Mouse (Mus musculus) spleen, embryonic (tissue): ENCODE measurements around the gene Carmil3.

ENCODE experiments used
- CTCF ChIA-PET: fragments of 350-600 bp; sonication (Branson Sonifier 250); formaldehyde crosslinking; loops from one replicate; lab custom pipeline; 2022; lab: Charles Lee

Carmil3 gene

DNA sequence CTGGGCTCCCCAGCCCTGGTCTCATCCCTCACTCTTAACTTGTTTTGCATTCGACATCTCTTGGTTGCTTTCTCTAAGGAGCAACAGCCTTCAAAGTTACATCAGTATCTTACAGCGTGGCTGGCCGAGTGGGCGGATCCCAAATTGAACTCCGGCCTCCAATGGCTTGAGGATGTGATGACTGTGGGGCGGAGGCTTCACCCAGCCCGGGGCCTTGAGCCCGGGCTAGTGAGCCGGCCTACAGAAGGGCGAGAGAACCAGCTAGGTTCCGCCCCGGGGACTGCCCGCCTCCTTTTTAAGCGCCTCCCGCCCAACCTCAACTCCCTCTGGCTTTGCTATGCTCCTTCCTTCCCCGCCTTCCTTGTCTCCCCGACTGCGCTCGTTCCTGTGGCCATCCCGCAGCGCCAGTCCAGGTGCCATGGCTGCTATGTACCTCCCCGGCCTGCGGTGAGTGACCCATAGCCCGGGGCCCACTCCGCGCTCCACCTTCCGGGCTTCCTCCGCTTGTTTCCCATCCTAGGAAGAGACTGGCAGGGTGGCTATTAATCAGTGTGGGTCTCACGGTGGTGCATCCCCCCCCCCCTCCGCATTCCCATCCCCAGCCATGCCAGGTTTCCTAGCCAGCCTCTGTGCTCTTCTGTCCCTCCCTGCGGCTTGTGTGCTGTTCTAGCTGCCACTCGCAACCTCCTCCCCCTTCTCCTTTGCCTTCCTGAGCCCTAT lies 49.8 kb downstream of the Carmil3 start, which contains the start of gene Pck2:
TSS of gene Pck2 (plus strand) at position 200 of the 720 bp plus-strand sequence.
- CTCF ChIA-PET: interaction anchor here (0.6 to 1.4 kb wide), 3 partner anchors 13 to 60 kb away, joined by 4 to 7 read pairs (median 5); no protein-coding TSS in a partner anchor

DNA sequence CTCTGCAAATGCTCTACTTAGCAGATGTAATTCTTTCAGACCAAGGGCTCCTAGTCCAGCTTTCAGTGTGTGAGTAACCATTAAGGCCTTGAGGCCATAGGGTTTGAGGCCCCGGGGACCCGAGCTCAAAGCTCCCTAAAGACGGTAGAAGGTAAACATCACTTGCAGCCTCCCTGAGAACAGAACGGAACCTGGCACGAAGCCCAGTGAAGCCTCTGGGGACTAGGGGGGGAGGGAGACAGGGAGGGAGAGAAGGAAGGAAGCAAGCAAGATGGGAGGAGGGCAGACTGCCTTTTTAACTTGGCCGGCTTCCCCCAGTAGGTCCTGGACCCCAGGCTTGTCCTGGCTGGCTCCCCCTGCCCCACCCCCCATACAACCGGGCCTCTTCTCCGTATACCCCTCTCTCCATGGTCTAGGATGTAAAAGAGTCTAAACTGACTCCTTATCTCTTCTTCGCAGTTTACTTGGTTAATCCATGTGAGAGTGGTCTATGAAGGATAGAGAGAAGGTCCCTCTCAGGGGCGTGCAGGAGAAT lies 50.4 kb downstream of the Carmil3 start:
- CTCF ChIA-PET: interaction anchor here (0.7 to 1.4 kb wide), 2 partner anchors 13 to 16 kb away, joined by 4 to 5 read pairs; no protein-coding TSS in a partner anchor

DNA sequence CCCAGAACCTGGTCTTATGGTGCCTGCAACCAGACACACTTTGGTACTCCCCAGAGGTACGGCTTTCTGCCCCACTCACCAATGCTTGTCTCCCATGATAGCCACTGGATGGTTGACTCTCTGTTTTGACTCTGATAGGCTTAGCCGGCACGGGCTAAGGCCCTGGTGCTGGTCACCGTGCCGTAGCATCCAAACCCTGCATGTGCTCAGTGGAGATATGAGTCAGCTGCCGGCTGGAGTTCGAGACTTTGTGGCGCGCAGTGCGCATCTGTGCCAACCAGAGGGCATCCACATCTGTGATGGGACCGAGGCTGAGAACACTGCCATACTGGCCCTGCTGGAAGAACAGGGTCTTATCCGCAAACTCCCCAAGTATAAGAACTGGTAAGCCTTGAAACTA lies 51.8 kb downstream of the Carmil3 start:
- CTCF ChIA-PET: interaction anchor here (0.7 kb wide), 1 partner anchor 14 kb away, joined by 7 read pairs; no protein-coding TSS in a partner anchor

DNA sequence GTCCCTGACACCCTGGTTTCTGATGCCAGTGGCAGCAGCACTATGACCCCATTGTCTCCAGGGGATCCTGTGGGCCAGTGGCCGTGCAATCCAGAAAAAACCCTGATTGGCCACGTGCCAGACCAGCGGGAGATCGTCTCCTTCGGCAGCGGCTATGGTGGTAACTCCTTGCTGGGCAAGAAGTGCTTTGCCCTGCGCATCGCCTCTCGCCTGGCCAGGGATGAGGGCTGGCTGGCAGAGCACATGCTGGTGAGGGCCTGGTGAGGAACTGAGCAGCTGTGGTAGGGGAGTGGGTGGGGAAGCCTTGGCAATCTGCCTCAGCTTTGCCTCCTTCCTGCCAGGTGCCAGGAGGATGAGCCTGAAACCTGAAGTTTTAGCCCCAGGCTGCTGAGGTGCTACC lies 53.9 kb downstream of the Carmil3 start:
- CTCF ChIA-PET: no interaction called here

DNA sequence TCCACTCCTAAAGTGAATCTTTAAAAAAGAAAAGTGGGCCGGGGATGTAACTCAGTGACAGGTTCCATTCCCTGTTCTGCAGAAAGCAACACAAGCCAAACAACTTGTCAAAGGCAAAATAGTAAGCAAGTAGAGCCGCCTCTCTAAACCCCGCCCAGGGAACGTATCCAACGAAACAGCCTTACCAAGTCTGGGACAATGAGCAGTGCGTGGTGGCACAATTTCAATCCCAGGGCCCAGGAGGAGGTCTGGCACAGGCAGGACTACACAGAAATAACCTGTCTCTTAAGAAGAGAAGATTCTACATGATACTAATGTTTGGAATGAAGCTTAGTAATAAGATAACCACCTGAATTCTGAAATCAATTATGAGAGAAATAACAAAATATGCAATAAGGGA lies 59.7 kb downstream of the Carmil3 start:
- CTCF ChIA-PET: no interaction called here

DNA sequence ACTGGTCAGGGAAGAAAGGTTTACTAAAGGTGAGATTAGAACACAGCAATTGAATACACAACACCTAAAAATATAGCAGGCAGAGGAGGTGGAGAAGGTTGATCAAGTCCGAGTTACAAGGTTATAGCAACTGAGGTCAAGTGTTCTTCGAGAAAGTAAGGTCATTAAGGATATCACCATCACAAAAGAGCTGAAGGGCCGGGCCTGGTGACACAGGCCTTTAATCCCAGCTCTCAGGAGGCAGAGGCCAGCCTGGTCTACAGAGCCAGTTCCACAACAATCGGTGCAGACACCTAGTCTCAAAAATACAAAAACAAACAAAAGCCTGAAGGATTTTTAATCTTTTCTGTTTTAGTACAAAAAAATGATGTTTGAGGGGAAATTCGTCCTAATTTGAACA lies 60.9 kb downstream of the Carmil3 start:
- CTCF ChIA-PET: no interaction called here

DNA sequence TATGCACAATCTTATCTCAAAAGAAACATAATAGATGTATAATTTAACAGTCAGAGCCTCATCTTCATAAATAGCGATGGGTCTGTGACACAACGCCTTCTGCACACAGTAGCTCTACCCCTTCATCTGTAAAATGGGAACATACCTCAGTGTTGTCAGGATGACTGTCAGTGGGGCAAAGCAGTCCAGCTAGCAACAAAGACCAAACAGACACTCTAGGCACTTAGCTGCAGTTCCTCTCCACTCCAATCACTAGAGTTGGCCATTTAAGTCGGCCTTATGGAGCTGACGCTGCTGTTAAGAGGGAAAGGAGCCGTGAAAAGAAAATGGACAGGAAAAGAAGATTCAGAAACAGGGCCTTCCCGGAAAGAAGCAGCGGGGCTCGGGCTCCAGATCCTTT lies 61.3 kb downstream of the Carmil3 start:
- CTCF ChIA-PET: no interaction called here

DNA sequence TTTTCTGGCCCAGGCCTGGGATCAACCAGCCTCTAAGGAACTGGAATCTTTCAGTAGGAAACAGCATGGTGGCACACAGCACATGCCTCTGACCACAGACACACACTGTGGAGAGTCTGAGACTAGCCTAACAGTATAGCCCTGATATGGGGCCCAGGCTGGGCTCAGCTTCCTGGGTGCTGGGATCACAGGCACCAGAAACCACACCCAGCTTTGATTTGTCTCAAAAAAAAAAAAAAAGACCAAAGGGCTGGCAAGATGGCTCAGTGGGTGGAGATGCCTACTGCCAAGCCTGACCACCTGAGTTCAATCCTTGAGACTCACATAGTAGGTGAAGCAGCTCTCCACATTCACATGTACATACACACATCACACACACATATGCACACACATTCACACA lies 64.2 kb downstream of the Carmil3 start:
- CTCF ChIA-PET: interaction anchor here (0.6 kb wide), 1 partner anchor 33 kb away, joined by 6 read pairs; no protein-coding TSS in a partner anchor

DNA sequence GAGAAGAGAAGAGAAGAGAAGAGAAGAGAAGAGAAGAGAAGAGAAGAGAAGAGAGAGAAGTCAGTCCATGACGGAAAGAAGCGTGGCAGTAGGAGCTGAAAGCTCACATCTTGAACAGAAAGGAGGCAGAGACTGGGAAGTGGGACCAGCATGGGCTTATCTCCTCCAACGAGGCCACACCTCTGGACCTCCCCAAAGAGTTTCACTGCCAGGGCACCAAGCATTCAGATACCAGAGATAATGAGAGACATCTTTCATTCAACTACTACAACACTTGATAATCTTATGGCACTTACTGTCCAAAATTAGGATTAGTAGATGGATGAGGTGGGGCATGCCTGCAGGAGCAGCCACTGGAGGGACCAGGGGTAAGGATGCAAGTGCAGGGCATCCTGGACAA lies 65.3 kb downstream of the Carmil3 start:
- CTCF ChIA-PET: interaction anchor here (0.5 to 1.3 kb wide), 5 partner anchors 14 to 396 kb away, joined by 3 to 7 read pairs (median 5); no protein-coding TSS in a partner anchor

DNA sequence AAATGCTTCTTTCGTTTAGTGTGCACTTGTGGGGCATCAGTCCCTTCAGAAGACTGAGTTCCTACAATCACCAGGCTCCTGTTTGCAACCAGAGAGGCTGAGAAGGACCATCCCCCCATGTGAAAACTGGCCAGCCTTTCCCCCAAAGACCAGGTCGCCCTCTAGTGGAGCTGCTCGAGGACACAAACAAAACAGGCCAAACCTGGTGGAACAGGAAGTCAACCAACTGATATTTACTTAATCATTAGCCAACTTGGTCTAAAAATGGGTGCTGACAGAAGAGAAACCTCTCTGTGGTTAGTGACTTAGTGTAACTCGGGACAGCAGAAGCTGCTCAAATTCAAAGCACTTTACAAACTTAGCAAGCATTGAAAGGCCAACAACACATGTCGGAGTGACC lies 66.6 kb downstream of the Carmil3 start:
- CTCF ChIA-PET: interaction anchor here (0.6 to 1.3 kb wide), 5 partner anchors 16 to 76 kb away, joined by 3 to 5 read pairs (median 4); no protein-coding TSS in a partner anchor

DNA sequence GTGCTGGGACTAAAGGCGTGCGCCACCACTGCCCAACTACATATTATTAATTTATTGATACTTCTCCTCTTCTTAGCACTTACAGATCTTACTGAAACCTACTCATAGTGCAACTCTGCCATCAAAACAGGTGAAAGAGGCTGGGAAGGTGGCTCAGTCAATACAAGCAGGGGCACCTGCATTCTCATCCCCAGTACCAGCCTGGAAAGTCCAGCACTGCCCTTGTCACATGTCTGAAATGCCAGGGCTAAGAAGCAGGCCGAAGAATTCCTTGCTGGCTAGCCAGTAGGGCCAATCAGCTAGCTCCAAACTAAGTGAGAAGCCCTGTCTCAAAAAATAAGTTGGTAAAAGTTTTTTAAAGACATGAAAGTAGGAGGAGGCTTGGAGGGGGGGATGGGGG lies 67.1 kb downstream of the Carmil3 start:
- CTCF ChIA-PET: interaction anchor here (0.7 to 0.9 kb wide), 4 partner anchors 22 to 62 kb away, joined by 3 to 4 read pairs (median 3); no protein-coding TSS in a partner anchor
